Comparison of ENCODE assay signal across 8 mouse cellular contexts in the genomic region with DNA sequence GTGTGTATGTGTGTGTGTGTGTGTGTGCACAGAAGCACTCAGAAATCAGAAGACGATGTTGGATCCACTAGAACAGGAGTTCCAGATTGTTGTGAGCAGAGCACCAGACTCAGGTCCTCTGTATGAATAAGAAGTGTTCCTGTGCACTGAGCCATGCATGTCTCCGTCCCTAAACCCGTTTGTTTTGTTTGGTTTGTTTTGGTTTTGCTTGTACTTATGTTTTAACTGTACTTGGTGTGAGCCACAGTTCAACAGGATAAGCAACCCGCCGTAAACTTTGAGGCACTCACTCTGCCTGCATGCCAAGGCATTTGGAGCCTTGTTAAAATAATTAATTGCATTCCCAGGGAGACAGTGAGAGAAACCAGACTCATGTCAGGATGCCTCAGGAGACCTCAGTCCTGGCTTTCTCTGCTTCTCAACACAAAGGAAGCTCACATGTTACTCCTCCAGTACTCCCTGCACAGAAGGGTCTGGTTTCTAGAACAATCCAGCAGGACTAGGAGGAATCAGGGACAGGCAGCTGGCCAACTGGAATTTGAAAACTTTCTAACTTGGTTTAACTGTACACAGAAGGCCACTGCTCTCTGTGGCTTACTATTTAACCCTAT. TPM values are rescaled to one million over a fixed set of nuclear protein-coding genes. Genes with fewer than 3 reads are reported as not detected.
DNase-seq lines count a peak whose midpoint lies in the region; ATAC-seq and TF ChIP-seq lines count a peak whose summit lies in the region.

No protein-coding gene starts in this region.

- no peak for TF ChIP-seq POLR2A in cortical plate, adult 2 months (IDR thresholded peaks at IDR 0.05; ENCODE audit: extremely low read depth, insufficient read depth, low read length)
- TF ChIP-seq POLR2A in limb, embryonic 14.5 days (IDR thresholded peaks at IDR 0.05; ENCODE audit: borderline replicate concordance, extremely low read depth, insufficient read depth, insufficient read length), result no peak

- peak; percentile 82 for DNase-seq in Muller cell, postnatal 12 days (ENCODE audit: inconsistent ontology term)
- DNase-seq in limb, embryonic 14.5 days (ENCODE audit: low spot score), result peak; percentile 80
- peak; percentile 35 for DNase-seq in testis, postnatal 14 days (ENCODE audit: low spot score)
- DNase-seq in adrenal gland, postnatal 14 days, result no peak
- no peak for DNase-seq in layer of hippocampus, postnatal 14 days (ENCODE audit: low spot score in 2 of 2)
- DNase-seq in cerebellum, postnatal 10 days, result no peak

- 62% methylated on average over 5 of the region's 5 CpGs for WGBS in hindbrain, embryonic 13.5 days
- 11% methylated on average over 5 of the region's 5 CpGs for WGBS in limb, embryonic 14.5 days

- no peak for TF ChIP-seq CTCF in cortical plate, adult 2 months (IDR thresholded peaks at IDR 0.05; ENCODE audit: extremely low read depth, insufficient read depth, low read length)

- H3K4me3 ChIP-seq in cortical plate, adult 2 months (ENCODE audit: insufficient read depth, low read length), result no peak overlapping the region
- no peak overlapping the region for H3K4me3 ChIP-seq in hindbrain, embryonic 13.5 days
- no peak overlapping the region for H3K4me3 ChIP-seq in limb, embryonic 14.5 days (replicated peaks; ENCODE audit: low read length)

- peaks cover 23% of the 10 kb centered on the region for H3K36me3 ChIP-seq in hindbrain, embryonic 13.5 days
- H3K36me3 ChIP-seq in limb, embryonic 14.5 days (ENCODE audit: control insufficient read depth, insufficient read depth, low read length), result peaks cover 16% of the 10 kb centered on the region

- H3K4me2 ChIP-seq in hindbrain, embryonic 13.5 days, result no peak overlapping the region
- no peak overlapping the region for H3K4me2 ChIP-seq in limb, embryonic 14.5 days (replicated peaks; ENCODE audit: low read depth, low read length, severe bottlenecking)

- no peaks in the 10 kb centered on the region for H3K9me3 ChIP-seq in hindbrain, embryonic 13.5 days
- no peaks in the 10 kb centered on the region for H3K9me3 ChIP-seq in limb, embryonic 14.5 days (ENCODE audit: control insufficient read depth, low read length)

- 0 out of 2 replicates have a peak overlapping the region, but pooled peaks have one; percentile 11 for H3K27ac ChIP-seq in cortical plate, adult 2 months (ENCODE audit: insufficient read depth, low read length)
- peak overlapping the region; percentile 55; the same call in 1 of the 2 replicates for H3K27ac ChIP-seq in hindbrain, embryonic 13.5 days
- peak overlapping the region; percentile 70 for H3K27ac ChIP-seq in limb, embryonic 14.5 days (replicated peaks; ENCODE audit: low read depth, low read length)

- H3K9ac ChIP-seq in hindbrain, embryonic 13.5 days, result no peak overlapping the region
- no peak overlapping the region for H3K9ac ChIP-seq in limb, embryonic 14.5 days (ENCODE audit: low read depth, low read length, severe bottlenecking)

- 0 out of 2 replicates have a peak, but pooled peaks cover 1% of the 10 kb centered on the region for H3K4me1 ChIP-seq in cortical plate, adult 2 months (ENCODE audit: control insufficient read depth, insufficient read depth, low read length)
- H3K4me1 ChIP-seq in hindbrain, embryonic 13.5 days (replicated peaks), result peaks cover 18% of the 10 kb centered on the region
- H3K4me1 ChIP-seq in limb, embryonic 14.5 days (ENCODE audit: control insufficient read depth, insufficient read depth, low read length), result peaks cover 27% of the 10 kb centered on the region

- ATAC-seq in hindbrain, embryonic 13.5 days (ENCODE audit: low FRiP score), result no peak
- peak; percentile 89 for ATAC-seq in limb, embryonic 14.5 days (ENCODE audit: low FRiP score, low read depth)

- no peaks in the 10 kb centered on the region for H3K27me3 ChIP-seq in hindbrain, embryonic 13.5 days
- no peaks in the 10 kb centered on the region for H3K27me3 ChIP-seq in limb, embryonic 14.5 days (ENCODE audit: control insufficient read depth, insufficient read depth, low read length)

RNA-seq across cellular contexts. Expression of gene A930033H14Rik, which starts 40.3 kb away (rescaled TPM):
- 1.9 and 2.1 TPM in 2 replicates for polyA plus RNA-seq in cortical plate, adult 2 months (2012; rRNA removed)
- 1.4 TPM in 2 replicates for polyA plus RNA-seq in hindbrain, embryonic 13.5 days (2015; fragmentation: Nextera tagmentation; extraction: Ambion mirVana)
- polyA plus RNA-seq in limb, embryonic 14.5 days (2012; rRNA removed), result 2.9 and 4.2 TPM in 2 replicates
- 3.1 and 3.2 TPM in 2 replicates for polyA plus RNA-seq in limb, embryonic 14.5 days (2014; fragmentation: Nextera tagmentation; extraction: Ambion mirVana)
- 2.4 and 3.7 TPM in 2 replicates for total RNA-seq in adrenal gland, postnatal 14 days (2021)
- total RNA-seq in layer of hippocampus, postnatal 14 days (2021), result 1 to 10 TPM; 3.8 to 4.7 TPM

Comparison
In these comparisons a context has a peak if more than half of its experiments do, and no peak if none do; other contexts are left out.
1. DNase-seq: peak in Muller cell, postnatal 12 days (single experiment), limb, embryonic 14.5 days (single experiment) and testis, postnatal 14 days (single experiment); none in adrenal gland, postnatal 14 days (single experiment), layer of hippocampus, postnatal 14 days (0 of 2) and cerebellum, postnatal 10 days (0 of 2).
2. H3K27ac ChIP-seq: peak in every context shown above with its lines; median percentile 70 in limb, embryonic 14.5 days; 55 in hindbrain, embryonic 13.5 days; 11 in cortical plate, adult 2 months.